Mouse (Mus musculus) erythroblast, embryonic 14.5 days (primary cell): ENCODE results near the gene Sorcs3. TPM values are rescaled to one million over a fixed set of nuclear protein-coding genes. Genes with fewer than 3 reads are reported as not detected.

ENCODE experiments used
- H3K27me3 ChIP-seq: 2 replicates; pipeline ENCODE4 v1.6.1; 2012; ENCODE audit warnings: inconsistent platforms; ENCODE audit not compliant: control insufficient read depth
- H3K36me3 ChIP-seq: 2 replicates; pipeline ENCODE4 v1.6.1; 2012; ENCODE audit warnings: mild to moderate bottlenecking, inconsistent platforms; ENCODE audit not compliant: control insufficient read depth
- H3K4me1 ChIP-seq: 2 replicates; pipeline ENCODE4 v1.6.1; 2012; ENCODE audit warnings: inconsistent platforms; ENCODE audit not compliant: control insufficient read depth
- H3K4me3 ChIP-seq: replicated peaks from 2 replicates; pipeline ENCODE3; 2012; ENCODE audit warnings: moderate library complexity, mild to moderate bottlenecking, inconsistent platforms
- H3K9me3 ChIP-seq: 2 replicates; pipeline ENCODE4 v1.6.1; 2012; ENCODE audit warnings: low read length, inconsistent platforms, mixed read lengths; ENCODE audit not compliant: control insufficient read depth
- GATA1 ChIP-seq: IDR thresholded peaks from 2 replicates; pipeline ENCODE4 v1.6.1; 2012; ENCODE audit warnings: low read length, inconsistent platforms, mixed read lengths
- TAL1 ChIP-seq: IDR thresholded peaks from 3 replicates; pipeline ENCODE4 v1.6.1; 2012; ENCODE audit warnings: low read length, inconsistent platforms, mixed read lengths
- polyA plus RNA-seq: library from polyadenylated mRNA; stranded (reverse); fragments of >175 nt; gene quantifications from 2 replicates; pipeline ENCODE4 v1.2.3, GENCODE M21; 2012

Sorcs3 gene
- polyA plus RNA-seq = not detected in 2 replicates

- no peak for TF ChIP-seq TAL1
- Histone ChIP-seq H3K9me3 (peaks cover 5% of the 10 kb centered on the region), H3K36me3 (no peaks in the 10 kb centered on the region), H3K4me1 (no peaks in the 10 kb centered on the region), H3K4me3 (no peak within 1 kb of the TSS), H3K27me3 (peaks cover 45% of the 10 kb centered on the region)
These were observed at the start of gene Sorcs3 for GRCm38 (mm10) chr19:48205929-48206814. TSS of gene Sorcs3 (plus strand) at chr19:48206025.

- peaks cover 5% of the 10 kb centered on the region; the same call in 1 of the 2 replicates for H3K9me3 ChIP-seq
- no peaks in the 10 kb centered on the region for H3K36me3 ChIP-seq
- H3K4me1 ChIP-seq = no peaks in the 10 kb centered on the region
- H3K4me3 ChIP-seq = no peak overlapping the region
- TF ChIP-seq GATA1 = no peak
- TF ChIP-seq TAL1 = no peak
- no peaks in the 10 kb centered on the region for H3K27me3 ChIP-seq
These were observed 40.5 kb upstream of the Sorcs3 start for GRCm38 (mm10) chr19:48165341-48165740.

GRCm38 (mm10) chr19:48167110-48167509 lies 38.7 kb upstream of the Sorcs3 start:
- H3K4me3 ChIP-seq = no peak overlapping the region
- H3K36me3 ChIP-seq = no peaks in the 10 kb centered on the region
- H3K9me3 ChIP-seq = peaks cover 5% of the 10 kb centered on the region; the same call in 1 of the 2 replicates
- no peaks in the 10 kb centered on the region for H3K4me1 ChIP-seq
- no peaks in the 10 kb centered on the region for H3K27me3 ChIP-seq
- TF ChIP-seq TAL1 = no peak
- no peak for TF ChIP-seq GATA1

- TF ChIP-seq GATA1 (no peak), TAL1 (no peak)
These were observed 37.5 kb upstream of the Sorcs3 start for GRCm38 (mm10) chr19:48168284-48168683.

GRCm38 (mm10) chr19:48174717-48175116 lies 31.1 kb upstream of the Sorcs3 start:
- H3K9me3 ChIP-seq = no peaks in the 10 kb centered on the region; the same call in 1 of the 2 replicates
- no peak overlapping the region for H3K4me3 ChIP-seq
- TF ChIP-seq TAL1 (no peak), GATA1 (no peak)
- no peaks in the 10 kb centered on the region for H3K4me1 ChIP-seq
- no peaks in the 10 kb centered on the region for H3K27me3 ChIP-seq
- H3K36me3 ChIP-seq = no peaks in the 10 kb centered on the region

More at GRCm38 (mm10) chr19:48168284-48168683, 37.5 kb upstream of the Sorcs3 start:
- peaks cover 2% of the 10 kb centered on the region; the same call in 1 of the 2 replicates for H3K9me3 ChIP-seq
- H3K36me3 ChIP-seq = no peaks in the 10 kb centered on the region
- H3K27me3 ChIP-seq = no peaks in the 10 kb centered on the region
- no peak overlapping the region for H3K4me3 ChIP-seq
- no peaks in the 10 kb centered on the region for H3K4me1 ChIP-seq

- Histone ChIP-seq H3K36me3 (no peaks in the 10 kb centered on the region), H3K4me3 (no peak overlapping the region), H3K4me1 (no peaks in the 10 kb centered on the region), H3K27me3 (peaks cover 45% of the 10 kb centered on the region), H3K9me3 (peaks cover 5% of the 10 kb centered on the region)
- TF ChIP-seq TAL1 (no peak), GATA1 (no peak)
These were observed 1.8 kb upstream of the Sorcs3 start for GRCm38 (mm10) chr19:48203928-48204470.

GRCm38 (mm10) chr19:48204476-48204875 lies 1.3 kb upstream of the Sorcs3 start:
- no peaks in the 10 kb centered on the region for H3K4me1 ChIP-seq
- H3K27me3 ChIP-seq = peaks cover 45% of the 10 kb centered on the region
- no peak overlapping the region for H3K4me3 ChIP-seq

GRCm38 (mm10) chr19:48204892-48205761 lies 698 bp upstream of the Sorcs3 start:
- no peaks in the 10 kb centered on the region for H3K36me3 ChIP-seq
- H3K9me3 ChIP-seq = peaks cover 5% of the 10 kb centered on the region
- H3K27me3 ChIP-seq = peaks cover 45% of the 10 kb centered on the region
- TF ChIP-seq TAL1 = no peak
- TF ChIP-seq GATA1 = no peak
- no peaks in the 10 kb centered on the region for H3K4me1 ChIP-seq
- H3K4me3 ChIP-seq = no peak overlapping the region

More at GRCm38 (mm10) chr19:48204476-48204875, 1.3 kb upstream of the Sorcs3 start:
- Histone ChIP-seq H3K9me3 (peaks cover 2% of the 10 kb centered on the region; the same call in 1 of the 2 replicates), H3K36me3 (no peaks in the 10 kb centered on the region)
- TF ChIP-seq TAL1 (no peak), GATA1 (no peak)
